8 mouse cellular contexts compared by ENCODE assay signal in the genomic region with DNA sequence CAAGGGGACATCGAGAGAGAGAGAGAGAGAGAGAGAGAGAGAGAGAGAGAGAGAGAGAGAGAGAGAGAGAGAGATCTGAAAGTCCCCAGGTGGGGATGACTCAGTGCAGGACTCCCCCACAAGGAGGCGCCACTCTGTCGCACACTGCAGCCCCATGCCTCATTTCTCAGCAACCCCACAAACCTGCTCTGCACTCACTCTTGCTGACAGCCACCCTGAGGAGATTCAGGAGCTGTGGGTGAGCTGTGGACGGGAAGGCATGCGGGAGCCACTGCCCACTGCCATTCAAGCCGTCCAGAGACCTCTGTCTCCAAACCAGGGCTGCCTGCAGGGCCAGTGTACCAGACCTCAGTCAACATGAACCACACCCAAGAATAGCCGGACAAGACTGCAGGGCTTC. TPM values are rescaled to one million over a fixed set of nuclear protein-coding genes. Genes with fewer than 3 reads are reported as not detected.
A peak's percentile ranks its signal among the peaks of the same experiment; 100 is the strongest.
DNase-seq lines count a peak whose midpoint lies in the region; ATAC-seq and TF ChIP-seq lines count a peak whose summit lies in the region.

No protein-coding gene starts in this region.

- H3K9ac ChIP-seq in kidney, embryonic 14.5 days (ENCODE audit: low read depth, low read length) = no peak overlapping the region

- no peaks in the 10 kb centered on the region for H3K4me1 ChIP-seq in cortical plate, adult 2 months (ENCODE audit: control insufficient read depth, insufficient read depth, low read length)
- peaks cover 4% of the 10 kb centered on the region; the same call in 1 of the 2 replicates for H3K4me1 ChIP-seq in kidney, embryonic 14.5 days (ENCODE audit: control insufficient read depth, insufficient read depth, low read length)

- TF ChIP-seq POLR2A in cortical plate, adult 2 months (IDR thresholded peaks at IDR 0.05; ENCODE audit: extremely low read depth, insufficient read depth, low read length) = no peak

- H3K9me3 ChIP-seq in kidney, embryonic 14.5 days (ENCODE audit: control insufficient read depth, low read length) = no peaks in the 10 kb centered on the region

- 18% methylated on average over 7 of the region's 7 CpGs for WGBS in kidney, embryonic 14.5 days

- H3K36me3 ChIP-seq in kidney, embryonic 14.5 days (ENCODE audit: control insufficient read depth, insufficient read depth, low read length) = no peaks in the 10 kb centered on the region

- H3K27ac ChIP-seq in left cerebral cortex, adult 2 months = no peak overlapping the region
- no peak overlapping the region for H3K27ac ChIP-seq in cortical plate, adult 2 months (ENCODE audit: insufficient read depth, low read length)
- H3K27ac ChIP-seq in kidney, embryonic 14.5 days (ENCODE audit: low read depth, low read length) = no peak overlapping the region

- no peak overlapping the region for H3K4me2 ChIP-seq in kidney, embryonic 14.5 days (replicated peaks; ENCODE audit: low read depth, low read length)

- ATAC-seq in kidney, embryonic 14.5 days (ENCODE audit: low FRiP score, low TSS enrichment) = peak; percentile 47; the same call in 1 of the 2 replicates

- peak; percentile 51 for TF ChIP-seq CTCF in left cerebral cortex, adult 2 months (IDR thresholded peaks at IDR 0.05)
- TF ChIP-seq CTCF in cortical plate, adult 2 months (IDR thresholded peaks at IDR 0.05; ENCODE audit: extremely low read depth, insufficient read depth, low read length) = peak; percentile 34

- no peaks in the 10 kb centered on the region; the same call in 1 of the 2 replicates for H3K27me3 ChIP-seq in kidney, embryonic 14.5 days (ENCODE audit: control insufficient read depth, insufficient read depth, low read length)

- no peak for DNase-seq in left cerebral cortex, adult 2 months (ENCODE audit: extremely low spot score in 1 of 2, low spot score in 2 of 2)
- no peak for DNase-seq in left cerebral cortex, adult 11 months (ENCODE audit: low spot score)
- peak; percentile 53 for DNase-seq in ES-CJ7 (ENCODE audit: low read depth, low spot score)
- peak; percentile 83 for DNase-seq in naive thymus-derived CD4-positive, alpha-beta T cell, adult 2 months (ENCODE audit: low read depth)
- no peak for DNase-seq in ovary, adult 18-20 months (ENCODE audit: low spot score)
- DNase-seq in adrenal gland, adult 18-20 months (ENCODE audit: low spot score in 2 of 2) = no peak

- no peak overlapping the region for H3K4me3 ChIP-seq in left cerebral cortex, adult 2 months
- no peak overlapping the region for H3K4me3 ChIP-seq in cortical plate, adult 2 months (ENCODE audit: insufficient read depth, low read length)
- H3K4me3 ChIP-seq in kidney, embryonic 14.5 days (ENCODE audit: low read length) = no peak overlapping the region

- intact Hi-C loops in left cerebral cortex, adult 2 months (cut with DNase I) = loop anchor here (10.0 kb wide), 1 partner anchor 108 kb away; no protein-coding TSS in a partner anchor

RNA-seq across cellular contexts. Expression of gene Ripor3, which starts 23.7 kb away (rescaled TPM):
- under 1 TPM; 0.21 to 0.61 TPM for total RNA-seq in left cerebral cortex, adult 2 months (2021)
- 0.40 and 0.50 TPM in 2 replicates for polyA plus RNA-seq in cortical plate, adult 2 months (2012; rRNA removed)
- polyA plus RNA-seq in kidney, embryonic 14.5 days (2014; fragmentation: Nextera tagmentation; extraction: Ambion mirVana) = 0.53 and 1.0 TPM in 2 replicates
- 1 to 10 TPM; 1.8 TPM for total RNA-seq in adrenal gland, adult 18-20 months (2021)

RNA-seq across cellular contexts. Expression of gene Ptpn1, which starts 54.9 kb away (rescaled TPM):
- total RNA-seq in left cerebral cortex, adult 2 months (2021) = 10 to 100 TPM; 52.0 to 69.0 TPM
- polyA plus RNA-seq in cortical plate, adult 2 months (2012; rRNA removed) = 36.1 and 37.2 TPM in 2 replicates
- 42.6 and 53.4 TPM in 2 replicates for polyA plus RNA-seq in kidney, embryonic 14.5 days (2014; fragmentation: Nextera tagmentation; extraction: Ambion mirVana)
- 10 to 100 TPM; 56.6 to 64.4 TPM for total RNA-seq in adrenal gland, adult 18-20 months (2021)

Comparison
In these comparisons a context has a peak if more than half of its experiments do, and no peak if none do; other contexts are left out.
1. DNase-seq: peak in ES-CJ7 (single experiment) and naive thymus-derived CD4-positive, alpha-beta T cell, adult 2 months (single experiment); none in left cerebral cortex, adult 2 months (0 of 2), left cerebral cortex, adult 11 months (single experiment), ovary, adult 18-20 months (single experiment) and adrenal gland, adult 18-20 months (0 of 2).